Mouse (Mus musculus): ENCODE measurements around the gene Nfatc2. TPM values are rescaled to one million over a fixed set of nuclear protein-coding genes. Genes with fewer than 3 reads are reported as not detected.

Gene Nfatc2
- polyA plus RNA-seq, 1 experiment, result 7.8 TPM

DNA sequence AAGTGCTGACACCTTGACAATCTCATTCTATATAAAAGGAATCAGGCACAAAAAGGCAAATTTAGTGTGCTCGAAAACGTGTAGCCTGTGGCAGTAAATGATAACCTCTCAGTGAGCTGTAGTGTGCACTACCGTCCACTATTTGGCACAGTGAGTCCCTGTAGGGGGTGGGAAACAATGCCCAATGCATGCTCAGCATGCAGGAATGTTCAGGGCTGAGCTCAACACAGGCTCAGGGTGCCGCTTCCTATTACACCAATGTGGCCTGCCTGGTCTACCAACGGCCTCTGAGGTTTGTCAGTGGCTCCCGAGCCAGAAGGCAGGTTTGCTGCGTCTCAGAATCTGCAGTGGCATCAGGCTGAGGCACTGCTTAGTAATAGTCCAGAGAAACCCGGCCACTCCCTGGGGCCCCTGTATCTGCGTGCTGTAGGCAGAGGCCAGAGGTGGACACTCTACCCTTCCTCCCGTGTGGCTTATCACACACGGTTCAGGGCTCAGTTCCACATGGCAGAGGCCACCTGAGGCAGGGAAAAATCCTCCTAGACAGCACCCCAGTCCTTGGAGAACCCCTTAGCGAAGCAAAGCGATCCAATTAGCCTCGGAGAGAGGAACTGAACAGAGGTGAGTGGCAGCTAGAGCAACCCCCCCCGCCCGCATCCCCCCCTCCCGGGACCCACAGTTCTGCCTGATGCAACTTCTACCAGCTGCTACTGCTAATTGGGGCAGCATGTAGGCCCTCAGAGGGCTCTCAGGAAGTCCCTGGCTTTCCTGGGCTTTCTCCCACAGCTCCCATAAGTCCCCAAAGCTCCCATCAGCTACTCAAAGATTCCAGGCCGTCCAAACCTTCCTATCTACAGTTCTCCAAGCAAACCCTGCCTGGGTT, 74.7 kb downstream of the Nfatc2 start:
- Histone ChIP-seq H3K27me3 (ENCODE audit: control insufficient read depth, insufficient read depth, low read length, poor library complexity, severe bottlenecking) (no peaks in the 10 kb centered on the region), H3K9me3 (replicated peaks; ENCODE audit: control insufficient read depth, insufficient read depth, low read length, poor library complexity, severe bottlenecking) (no peaks in the 10 kb centered on the region), H3K36me3 (ENCODE audit: control insufficient read depth, insufficient read depth, low read length, poor library complexity, severe bottlenecking) (no peaks in the 10 kb centered on the region), H3K4me1 (ENCODE audit: control insufficient read depth, insufficient read depth, low read length) (peaks cover 2% of the 10 kb centered on the region), H3K9ac (ENCODE audit: low read depth, poor library complexity, severe bottlenecking) (no peak overlapping the region), H3K27ac (ENCODE audit: insufficient read depth, low read length) (peak overlapping the region; percentile 86; the same call in 1 of the 2 replicates), H3K4me3 (ENCODE audit: low read depth, low read length) (no peak overlapping the region)
- TF ChIP-seq POLR2A (IDR thresholded peaks at IDR 0.05; ENCODE audit: insufficient read depth, low read length), result no peak
- TF ChIP-seq CTCF (IDR thresholded peaks at IDR 0.05; ENCODE audit: low read depth, low read length), result no peak
- TF ChIP-seq EP300 (IDR thresholded peaks at IDR 0.05; ENCODE audit: insufficient read depth, low read depth, low read length), result no peak

GRCm38 (mm10) chr2:168525391-168526154, 75.9 kb downstream of the Nfatc2 start:
- peaks cover 2% of the 10 kb centered on the region for H3K4me1 ChIP-seq (ENCODE audit: control insufficient read depth, insufficient read depth, low read length)
- peak overlapping the region; percentile 53 for H3K4me3 ChIP-seq (ENCODE audit: low read depth, low read length)
- H3K9ac ChIP-seq (ENCODE audit: low read depth, poor library complexity, severe bottlenecking), result peak overlapping the region; percentile 56
- no peaks in the 10 kb centered on the region for H3K36me3 ChIP-seq (ENCODE audit: control insufficient read depth, insufficient read depth, low read length, poor library complexity, severe bottlenecking)
- no peaks in the 10 kb centered on the region for H3K27me3 ChIP-seq (ENCODE audit: control insufficient read depth, insufficient read depth, low read length, poor library complexity, severe bottlenecking)
- H3K27ac ChIP-seq (ENCODE audit: insufficient read depth, low read length), result peak overlapping the region; percentile 86
- TF ChIP-seq EP300 (IDR thresholded peaks at IDR 0.05; ENCODE audit: insufficient read depth, low read depth, low read length) (peak; percentile 74), CTCF (IDR thresholded peaks at IDR 0.05; ENCODE audit: low read depth, low read length) (no peak)
- H3K9me3 ChIP-seq (replicated peaks; ENCODE audit: control insufficient read depth, insufficient read depth, low read length, poor library complexity, severe bottlenecking), result no peaks in the 10 kb centered on the region

GRCm38 (mm10) chr2:168524905-168525381, 76.5 kb downstream of the Nfatc2 start:
- Histone ChIP-seq H3K4me3 (ENCODE audit: low read depth, low read length) (peak overlapping the region; percentile 53), H3K4me1 (ENCODE audit: control insufficient read depth, insufficient read depth, low read length) (peaks cover 2% of the 10 kb centered on the region)

DNA sequence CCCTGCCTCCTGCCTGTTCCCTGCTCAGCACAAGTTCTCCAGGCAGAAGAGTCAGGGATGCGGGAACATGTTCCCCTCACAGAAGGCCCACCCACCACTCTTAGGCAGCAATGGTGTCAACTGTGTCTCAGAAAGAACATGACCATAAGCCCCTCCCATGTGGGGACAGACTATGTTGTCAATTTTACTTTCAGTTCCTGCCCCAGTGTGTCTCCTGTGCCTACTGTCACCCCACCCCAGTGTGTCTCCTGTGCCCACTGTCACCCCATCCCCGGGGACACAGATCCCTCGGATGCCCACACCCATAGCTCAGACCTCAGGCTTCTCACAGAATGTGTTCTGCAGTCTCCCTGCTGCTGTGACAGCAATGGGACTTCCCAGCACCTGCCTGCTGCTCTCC, 79.2 kb downstream of the Nfatc2 start:
- Histone ChIP-seq H3K9ac (ENCODE audit: low read depth, poor library complexity, severe bottlenecking) (no peak overlapping the region), H3K27ac (ENCODE audit: insufficient read depth, low read length) (no peak overlapping the region)
- TF ChIP-seq POLR2A (IDR thresholded peaks at IDR 0.05; ENCODE audit: insufficient read depth, low read length), result no peak

More at GRCm38 (mm10) chr2:168524905-168525381, 76.5 kb downstream of the Nfatc2 start:
- H3K36me3 ChIP-seq (ENCODE audit: control insufficient read depth, insufficient read depth, low read length, poor library complexity, severe bottlenecking), result no peaks in the 10 kb centered on the region
- H3K27me3 ChIP-seq (ENCODE audit: control insufficient read depth, insufficient read depth, low read length, poor library complexity, severe bottlenecking), result no peaks in the 10 kb centered on the region
- H3K9me3 ChIP-seq (replicated peaks; ENCODE audit: control insufficient read depth, insufficient read depth, low read length, poor library complexity, severe bottlenecking), result no peaks in the 10 kb centered on the region
- H3K27ac ChIP-seq (ENCODE audit: insufficient read depth, low read length), result peak overlapping the region; percentile 82
- H3K9ac ChIP-seq (ENCODE audit: low read depth, poor library complexity, severe bottlenecking), result peak overlapping the region; percentile 56
- no peak for TF ChIP-seq EP300 (IDR thresholded peaks at IDR 0.05; ENCODE audit: insufficient read depth, low read depth, low read length)
- no peak for TF ChIP-seq POLR2A (IDR thresholded peaks at IDR 0.05; ENCODE audit: insufficient read depth, low read length)
- no peak for TF ChIP-seq CTCF (IDR thresholded peaks at IDR 0.05; ENCODE audit: low read depth, low read length)

DNA sequence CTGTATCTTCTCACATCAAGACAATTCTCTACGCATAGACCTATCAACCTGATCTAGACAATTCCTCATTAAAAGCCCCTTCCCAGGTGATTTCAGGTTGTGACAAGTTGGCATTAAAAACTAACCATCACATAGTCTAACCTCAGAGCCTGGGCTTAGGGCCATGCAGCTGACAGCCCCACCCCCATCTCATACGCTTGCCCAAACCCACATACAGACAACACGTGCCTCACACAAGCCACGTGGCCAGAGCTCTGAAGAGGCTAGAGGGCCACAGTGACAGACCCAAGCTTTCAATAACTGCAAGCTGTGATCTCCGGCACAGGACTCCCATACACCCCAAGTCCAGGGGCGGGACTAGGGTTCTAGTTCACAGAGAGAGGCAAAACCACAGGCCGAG, 80.7 kb downstream of the Nfatc2 start:
- Histone ChIP-seq H3K9ac (ENCODE audit: low read depth, poor library complexity, severe bottlenecking) (no peak overlapping the region), H3K4me1 (ENCODE audit: control insufficient read depth, insufficient read depth, low read length) (no peaks in the 10 kb centered on the region), H3K27ac (ENCODE audit: insufficient read depth, low read length) (no peak overlapping the region), H3K4me3 (ENCODE audit: low read depth, low read length) (no peak overlapping the region), H3K27me3 (ENCODE audit: control insufficient read depth, insufficient read depth, low read length, poor library complexity, severe bottlenecking) (no peaks in the 10 kb centered on the region), H3K9me3 (replicated peaks; ENCODE audit: control insufficient read depth, insufficient read depth, low read length, poor library complexity, severe bottlenecking) (no peaks in the 10 kb centered on the region), H3K36me3 (ENCODE audit: control insufficient read depth, insufficient read depth, low read length, poor library complexity, severe bottlenecking) (no peaks in the 10 kb centered on the region)
- TF ChIP-seq CTCF (IDR thresholded peaks at IDR 0.05; ENCODE audit: low read depth, low read length), result no peak
- no peak for TF ChIP-seq EP300 (IDR thresholded peaks at IDR 0.05; ENCODE audit: insufficient read depth, low read depth, low read length)
- no peak for TF ChIP-seq POLR2A (IDR thresholded peaks at IDR 0.05; ENCODE audit: insufficient read depth, low read length)

More for the DNA sequence above, 79.2 kb downstream of the Nfatc2 start:
- H3K4me3 ChIP-seq (ENCODE audit: low read depth, low read length), result no peak overlapping the region
- H3K4me1 ChIP-seq (ENCODE audit: control insufficient read depth, insufficient read depth, low read length), result peaks cover 2% of the 10 kb centered on the region
- H3K27me3 ChIP-seq (ENCODE audit: control insufficient read depth, insufficient read depth, low read length, poor library complexity, severe bottlenecking), result no peaks in the 10 kb centered on the region
- no peaks in the 10 kb centered on the region for H3K9me3 ChIP-seq (replicated peaks; ENCODE audit: control insufficient read depth, insufficient read depth, low read length, poor library complexity, severe bottlenecking)
- H3K36me3 ChIP-seq (ENCODE audit: control insufficient read depth, insufficient read depth, low read length, poor library complexity, severe bottlenecking), result no peaks in the 10 kb centered on the region

Measured in ES-Bruce4 (cell line).